Mouse (Mus musculus) neural tube, embryonic 14.5 days (tissue): ENCODE measurements at regions not wholly inside any gene's neighbourhood (a gene's known extent, or its start where the extent isn't known, plus 50 kb on each side); places are given as distances from the start of the nearest gene placed in this dataset.

Source experiments
- ATAC-seq: fragments of 200-750 bp; cut with Nextera tagmentation; 2 replicates; pipeline ENCODE4 v1.8.0; 2017; ENCODE audit warnings: low read depth, mild to moderate bottlenecking, moderate TSS enrichment, moderate library complexity
- H3K27ac ChIP-seq: fragments of 300-500 bp; sonication (generic); 2 replicates; pipeline ENCODE4 v1.5.1; 2014; ENCODE audit warnings: low read depth, mild to moderate bottlenecking, control low read depth, low read length, moderate library complexity, mixed read lengths
- H3K27me3 ChIP-seq: fragments of 300-500 bp; sonication (generic); 2 replicates; pipeline ENCODE4 v1.6.1; 2014; ENCODE audit warnings: low read length; ENCODE audit not compliant: control insufficient read depth, insufficient read depth
- H3K36me3 ChIP-seq: fragments of 300-500 bp; sonication (generic); 2 replicates; pipeline ENCODE4 v1.6.1; 2014; ENCODE audit warnings: low read length, mixed read lengths; ENCODE audit not compliant: control insufficient read depth, insufficient read depth
- H3K4me1 ChIP-seq: fragments of 300-500 bp; sonication (generic); 2 replicates; pipeline ENCODE4 v1.6.1; 2014; ENCODE audit warnings: low read length; ENCODE audit not compliant: control insufficient read depth, insufficient read depth
- H3K4me2 ChIP-seq: fragments of 300-500 bp; sonication (generic); 2 replicates; pipeline ENCODE4 v1.6.1; 2014; ENCODE audit warnings: mild to moderate bottlenecking, low read depth, low read length, control low read depth
- H3K4me3 ChIP-seq: fragments of 300-500 bp; sonication (generic); 2 replicates; pipeline ENCODE4 v1.5.1; 2014; ENCODE audit warnings: low read depth, low read length, control low read depth, mixed read lengths
- H3K9ac ChIP-seq: fragments of 300-500 bp; sonication (generic); replicated peaks from 2 replicates; pipeline ENCODE4 v1.6.1; 2014; ENCODE audit warnings: low read depth, mild to moderate bottlenecking, control low read depth, low read length, mixed read lengths
- H3K9me3 ChIP-seq: fragments of 300-500 bp; sonication (generic); 2 replicates; pipeline ENCODE4 v1.6.1; 2016; ENCODE audit warnings: low read length; ENCODE audit not compliant: control insufficient read depth
- WGBS: fragments of 180-500 bp; shearing (Covaris S2); extraction: QIAGEN DNeasy Blood & Tissue Kit; methylation state at CpG from one replicate; pipeline ENCODE4 v1.1.7; 2014; 5-methylcytosine and 5-hydroxymethylcytosine counted together

DNA sequence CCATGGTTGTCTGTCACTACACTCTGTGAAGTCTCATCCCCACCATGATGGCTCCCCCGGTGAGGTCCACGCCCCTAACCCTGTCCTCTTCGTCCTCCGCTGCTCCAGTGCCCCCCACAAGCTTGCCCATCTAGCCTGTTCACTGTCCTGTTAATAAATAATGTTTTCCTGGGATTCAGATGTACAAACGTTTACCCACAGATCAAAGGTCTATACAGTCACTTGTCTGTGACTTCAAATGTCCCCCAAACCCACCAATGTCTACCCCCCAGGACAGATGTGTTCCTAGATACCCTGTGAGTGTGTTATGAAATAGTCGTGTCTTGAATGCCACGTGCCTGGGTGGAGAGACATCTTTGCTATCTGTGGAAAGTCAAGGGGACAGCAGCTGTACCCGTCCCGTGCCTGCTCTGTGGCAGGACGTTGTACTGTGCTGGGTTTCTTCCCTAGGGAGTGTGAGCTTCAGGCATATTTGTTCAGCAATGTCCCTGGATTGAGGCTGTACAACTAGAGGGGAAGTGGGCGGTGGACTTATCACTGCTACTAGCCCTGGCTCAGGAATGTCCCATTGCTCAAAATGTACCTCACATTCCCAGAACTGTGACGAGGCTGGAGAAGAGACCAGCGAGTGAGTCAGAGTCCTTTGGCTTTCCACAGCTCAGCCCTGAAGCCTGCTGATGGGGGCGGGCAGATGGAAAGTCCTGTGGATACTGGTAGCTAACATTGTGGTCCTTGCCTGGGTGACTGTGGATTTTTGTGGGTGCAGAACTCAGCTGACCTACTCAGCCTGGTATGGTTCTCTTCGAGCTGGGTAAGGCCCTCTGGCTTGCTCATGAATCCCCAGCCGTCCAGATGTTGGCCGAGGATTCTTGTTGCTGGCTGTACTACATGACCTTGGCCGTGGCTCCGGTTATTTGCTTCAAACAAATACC is 55.1 kb upstream of the Slc45a1 start:
- H3K27me3 ChIP-seq: no peaks in the 10 kb centered on the region
- ATAC-seq: no peak
- no peak overlapping the region for H3K4me2 ChIP-seq
- no peak overlapping the region for H3K4me3 ChIP-seq
- no peaks in the 10 kb centered on the region for H3K36me3 ChIP-seq
- no peak overlapping the region; the same call in 1 of the 2 replicates for H3K27ac ChIP-seq
- no peak overlapping the region for H3K9ac ChIP-seq
- H3K4me1 ChIP-seq: peaks cover 9% of the 10 kb centered on the region; the same call in 1 of the 2 replicates
- 71% methylated on average over 19 of the region's 19 CpGs for whole genome bisulfite sequencing
- no peaks in the 10 kb centered on the region for H3K9me3 ChIP-seq

DNA sequence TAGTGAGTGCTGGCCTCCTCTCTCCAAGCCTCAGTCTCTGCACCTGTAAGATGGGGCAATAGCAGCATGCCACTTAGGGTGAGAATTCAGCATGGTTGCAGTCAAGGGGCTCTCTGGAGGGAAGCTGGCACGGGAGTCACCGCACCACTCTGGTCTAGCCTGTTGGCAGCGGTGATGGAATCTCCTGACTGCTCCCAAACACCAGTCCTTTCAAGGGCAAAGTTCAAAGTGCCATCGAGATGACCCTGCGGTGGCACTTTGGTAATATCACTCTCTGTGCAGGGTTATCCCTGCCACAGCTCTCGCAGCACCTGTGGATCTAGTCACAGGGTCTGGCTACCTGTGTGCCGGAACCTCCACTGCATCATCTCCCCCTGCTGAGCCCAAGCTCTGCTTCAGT is 54.3 kb upstream of the Slc45a1 start:
- H3K4me3 ChIP-seq: no peak overlapping the region

DNA sequence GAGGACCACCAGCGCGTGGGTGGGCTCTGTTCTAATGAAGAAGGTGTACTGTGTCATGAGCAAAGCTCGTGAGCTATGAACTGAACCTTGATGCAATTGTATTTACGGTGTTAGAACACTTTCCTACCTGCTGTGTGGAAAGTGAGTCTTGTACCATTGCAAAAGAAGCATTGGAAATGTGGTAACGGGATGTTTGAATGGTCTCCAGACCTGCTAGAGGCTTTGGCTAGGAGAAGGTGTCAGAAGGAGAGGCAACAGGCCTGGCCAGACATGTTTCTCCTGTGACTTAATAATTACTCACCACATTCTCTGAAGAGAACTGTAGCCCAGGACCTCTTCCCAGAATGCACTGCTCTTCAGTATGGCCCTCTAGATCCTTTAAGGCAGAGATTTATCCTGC is 51.3 kb upstream of the Slc45a1 start:
- H3K4me1 ChIP-seq: peaks cover 3% of the 10 kb centered on the region; the same call in 1 of the 2 replicates
- no peak overlapping the region for H3K4me3 ChIP-seq
- H3K9ac ChIP-seq: no peak overlapping the region
- H3K4me2 ChIP-seq: no peak overlapping the region
- 94% methylated on average over 5 of the region's 5 CpGs for WGBS
- no peaks in the 10 kb centered on the region for H3K36me3 ChIP-seq
- no peak for ATAC-seq
- H3K27me3 ChIP-seq: no peaks in the 10 kb centered on the region
- H3K27ac ChIP-seq: no peak overlapping the region
- H3K9me3 ChIP-seq: no peaks in the 10 kb centered on the region

More for the DNA sequence above, 54.3 kb upstream of the Slc45a1 start:
- ATAC-seq: no peak
- H3K4me2 ChIP-seq: no peak overlapping the region
- H3K9me3 ChIP-seq: no peaks in the 10 kb centered on the region
- WGBS: 94% methylated on average over 7 of the region's 7 CpGs
- H3K4me1 ChIP-seq: peaks cover 9% of the 10 kb centered on the region; the same call in 1 of the 2 replicates
- no peak overlapping the region for H3K27ac ChIP-seq
- no peaks in the 10 kb centered on the region for H3K36me3 ChIP-seq
- H3K27me3 ChIP-seq: no peaks in the 10 kb centered on the region
- no peak overlapping the region for H3K9ac ChIP-seq
